Mouse (Mus musculus): ENCODE data around the gene Gm7544. TPM values are rescaled to one million over a fixed set of nuclear protein-coding genes. Genes with fewer than 3 reads are reported as not detected.
A peak's percentile ranks its signal among the peaks of the same experiment; 100 is the strongest.
"Not testable (repeated sequence)": the region's sequence is repeated elsewhere in the genome, so short reads cannot be mapped to it uniquely, and the experiment has no call there.

Gm7544 gene
- polyA plus RNA-seq (2015; fragmentation: Nextera tagmentation; extraction: Ambion mirVana): not detected in 2 replicates

DNA sequence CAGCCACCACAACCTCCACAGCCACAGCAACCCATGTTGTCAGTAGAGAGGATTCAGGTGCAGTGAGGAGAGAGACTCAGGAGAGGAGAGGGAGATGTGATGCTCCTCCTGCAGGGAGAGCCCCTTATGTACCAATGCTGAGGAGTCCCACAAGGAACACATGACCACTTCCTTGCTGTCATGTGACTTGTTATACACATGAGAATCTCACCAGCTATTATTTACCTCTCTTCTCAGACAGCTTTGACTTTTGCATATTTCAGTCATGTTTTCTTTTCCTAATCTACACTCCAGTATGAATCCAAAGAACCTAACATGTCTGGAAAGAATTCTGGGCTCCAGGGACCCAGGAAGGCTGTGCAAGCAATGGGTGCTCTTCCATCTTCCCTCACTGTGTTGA lies at the start of gene Gm7544:
Gene Gm7544 (minus strand): TSS at position 101 of the 400 bp plus-strand sequence.
- H3K4me1 ChIP-seq (replicated peaks; ENCODE audit: control insufficient read depth, insufficient read depth); H3K9ac ChIP-seq (ENCODE audit: low read length); H3K4me3 ChIP-seq (ENCODE audit: low read depth, low read length); DNase-seq (ENCODE audit: low spot score); H3K4me2 ChIP-seq (replicated peaks; ENCODE audit: low read depth); H3K27me3 ChIP-seq (ENCODE audit: control insufficient read depth, insufficient read depth, low read length); H3K9me3 ChIP-seq (ENCODE audit: control insufficient read depth, low read length); H3K27ac ChIP-seq (replicated peaks); H3K36me3 ChIP-seq (ENCODE audit: control insufficient read depth, insufficient read depth, low read length); ATAC-seq (ENCODE audit: low FRiP score, low TSS enrichment): not testable (repeated sequence)

DNA sequence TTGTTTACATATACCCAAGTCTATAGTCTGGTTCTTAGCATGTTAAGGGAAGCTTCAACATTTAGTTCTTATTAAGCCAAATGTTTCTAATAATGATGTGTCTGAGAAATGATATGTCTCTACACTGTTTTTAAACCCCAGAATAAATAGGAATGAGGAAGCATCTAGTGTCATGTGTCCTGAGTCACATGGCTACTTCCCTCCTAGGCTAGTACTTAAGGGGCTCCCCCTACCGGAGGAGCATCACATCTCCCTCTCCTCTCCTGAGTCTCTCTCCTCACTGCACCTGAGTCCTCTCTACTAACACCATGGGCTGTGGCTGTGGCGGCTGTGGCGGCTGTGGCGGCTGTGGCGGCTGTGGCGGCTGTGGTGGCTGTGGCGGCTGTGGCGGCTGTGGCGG lies 44.5 kb upstream of the Gm7544 start, which contains the start of gene Gm47959:
Gene Gm47959 (plus strand): TSS at position 243 of the 400 bp plus-strand sequence.
- H3K4me3 ChIP-seq (ENCODE audit: low read depth, low read length); H3K27ac ChIP-seq (replicated peaks); H3K36me3 ChIP-seq (ENCODE audit: control insufficient read depth, insufficient read depth, low read length); H3K9ac ChIP-seq (ENCODE audit: low read length); DNase-seq (ENCODE audit: low spot score); H3K27me3 ChIP-seq (ENCODE audit: control insufficient read depth, insufficient read depth, low read length); H3K4me1 ChIP-seq (replicated peaks; ENCODE audit: control insufficient read depth, insufficient read depth); ATAC-seq (ENCODE audit: low FRiP score, low TSS enrichment); H3K4me2 ChIP-seq (replicated peaks; ENCODE audit: low read depth); H3K9me3 ChIP-seq (ENCODE audit: control insufficient read depth, low read length): not testable (repeated sequence)
- WGBS: 92% methylated on average over 8 of the region's 9 CpGs

DNA sequence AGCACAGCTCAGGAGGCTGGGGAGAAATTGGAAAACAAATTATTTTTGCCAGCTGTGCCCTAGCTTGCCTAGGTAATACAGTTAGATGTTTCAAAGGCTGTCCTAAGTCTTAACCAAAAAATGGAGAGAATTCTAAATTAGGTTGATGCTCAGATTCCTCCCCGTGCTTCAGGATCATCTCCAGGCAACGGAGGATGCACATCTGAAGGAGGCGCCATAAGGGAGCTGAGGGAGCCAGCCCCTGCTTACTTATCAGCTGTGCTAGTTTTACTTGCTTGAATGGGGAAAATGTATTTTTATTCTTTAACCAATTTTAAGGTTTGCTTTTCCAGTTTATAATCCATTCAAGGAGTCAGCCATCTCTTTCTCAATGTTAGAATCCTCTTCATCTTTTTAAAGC lies 38.1 kb upstream of the Gm7544 start:
- no peaks in the 10 kb centered on the region for H3K9me3 ChIP-seq (ENCODE audit: control insufficient read depth, low read length)
- H3K4me2 ChIP-seq (replicated peaks; ENCODE audit: low read depth): no peak overlapping the region
- TF ChIP-seq EP300 (optimal IDR thresholded peaks at IDR 0.05): no peak
- TF ChIP-seq CTCF (IDR thresholded peaks at IDR 0.05; ENCODE audit: low read depth): no peak
- DNase-seq (ENCODE audit: low spot score): no peak
- no peak overlapping the region for H3K27ac ChIP-seq (replicated peaks)
- 76% methylated on average over 3 of the region's 3 CpGs for WGBS
- H3K4me1 ChIP-seq (replicated peaks; ENCODE audit: control insufficient read depth, insufficient read depth): no peaks in the 10 kb centered on the region
- no peaks in the 10 kb centered on the region for H3K27me3 ChIP-seq (ENCODE audit: control insufficient read depth, insufficient read depth, low read length)
- H3K9ac ChIP-seq (ENCODE audit: low read length): no peak overlapping the region
- no peaks in the 10 kb centered on the region for H3K36me3 ChIP-seq (ENCODE audit: control insufficient read depth, insufficient read depth, low read length)
- ATAC-seq (ENCODE audit: low FRiP score, low TSS enrichment): no peak
- no peak overlapping the region for H3K4me3 ChIP-seq (ENCODE audit: low read depth, low read length)

DNA sequence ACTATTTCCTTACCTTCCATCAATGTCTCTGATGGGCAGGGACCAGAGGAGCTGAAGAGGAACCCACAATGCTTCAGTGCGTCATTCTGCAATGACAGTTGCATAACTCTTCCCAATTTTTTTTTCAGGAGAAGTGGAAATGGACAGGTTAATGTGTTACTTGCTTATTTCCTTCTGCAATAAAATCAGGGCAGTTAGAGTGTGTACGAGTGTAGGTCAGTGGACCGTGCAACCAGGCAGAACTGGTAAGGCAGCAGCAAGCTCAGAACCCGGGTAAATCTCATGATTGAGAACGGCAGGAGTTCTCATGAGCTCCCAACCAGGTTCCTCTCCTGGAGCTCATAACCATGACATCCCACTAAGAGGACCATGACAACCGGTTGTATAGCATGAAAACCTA lies 36.3 kb upstream of the Gm7544 start:
- Histone ChIP-seq H3K27ac (replicated peaks) (no peak overlapping the region), H3K27me3 (ENCODE audit: control insufficient read depth, insufficient read depth, low read length) (no peaks in the 10 kb centered on the region), H3K4me1 (replicated peaks; ENCODE audit: control insufficient read depth, insufficient read depth) (no peaks in the 10 kb centered on the region), H3K4me3 (ENCODE audit: low read depth, low read length) (no peak overlapping the region), H3K36me3 (ENCODE audit: control insufficient read depth, insufficient read depth, low read length) (no peaks in the 10 kb centered on the region), H3K9ac (ENCODE audit: low read length) (no peak overlapping the region), H3K4me2 (replicated peaks; ENCODE audit: low read depth) (no peak overlapping the region), H3K9me3 (ENCODE audit: control insufficient read depth, low read length) (no peaks in the 10 kb centered on the region)
- no peak for DNase-seq (ENCODE audit: low spot score)
- no peak for ATAC-seq (ENCODE audit: low FRiP score, low TSS enrichment)
- TF ChIP-seq EP300 (optimal IDR thresholded peaks at IDR 0.05): no peak
- no peak for TF ChIP-seq CTCF (IDR thresholded peaks at IDR 0.05; ENCODE audit: low read depth)
- WGBS: 86% methylated on average over 6 of the region's 6 CpGs

DNA sequence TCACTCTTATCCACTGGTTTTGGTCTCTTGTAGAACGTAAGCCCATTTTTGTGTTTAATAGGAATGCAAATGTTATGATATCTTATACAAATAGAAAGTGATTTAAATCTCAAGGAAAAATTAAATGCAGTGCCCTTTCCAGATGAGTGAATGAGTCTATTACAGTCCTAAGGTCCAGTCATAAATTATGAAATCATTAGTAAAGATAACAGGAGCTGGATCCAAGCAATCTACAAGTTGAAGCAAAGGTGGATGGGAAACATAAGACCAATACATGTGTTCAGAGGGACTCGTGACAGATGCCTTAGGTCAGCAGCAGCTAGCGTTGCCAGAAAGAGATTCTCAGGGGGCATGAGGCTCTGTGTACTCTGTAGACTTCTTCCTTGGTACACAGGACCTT lies 35.8 kb upstream of the Gm7544 start:
- Histone ChIP-seq H3K4me1 (replicated peaks; ENCODE audit: control insufficient read depth, insufficient read depth) (no peaks in the 10 kb centered on the region), H3K27ac (replicated peaks) (no peak overlapping the region), H3K9me3 (ENCODE audit: control insufficient read depth, low read length) (no peaks in the 10 kb centered on the region), H3K4me3 (ENCODE audit: low read depth, low read length) (no peak overlapping the region), H3K36me3 (ENCODE audit: control insufficient read depth, insufficient read depth, low read length) (no peaks in the 10 kb centered on the region), H3K27me3 (ENCODE audit: control insufficient read depth, insufficient read depth, low read length) (no peaks in the 10 kb centered on the region), H3K9ac (ENCODE audit: low read length) (no peak overlapping the region), H3K4me2 (replicated peaks; ENCODE audit: low read depth) (no peak overlapping the region)
- 68% methylated on average over 3 of the region's 3 CpGs for WGBS
- ATAC-seq (ENCODE audit: low FRiP score, low TSS enrichment) (no peak), DNase-seq (ENCODE audit: low spot score) (no peak)
- TF ChIP-seq EP300 (optimal IDR thresholded peaks at IDR 0.05) (no peak), CTCF (IDR thresholded peaks at IDR 0.05; ENCODE audit: low read depth) (no peak)

DNA sequence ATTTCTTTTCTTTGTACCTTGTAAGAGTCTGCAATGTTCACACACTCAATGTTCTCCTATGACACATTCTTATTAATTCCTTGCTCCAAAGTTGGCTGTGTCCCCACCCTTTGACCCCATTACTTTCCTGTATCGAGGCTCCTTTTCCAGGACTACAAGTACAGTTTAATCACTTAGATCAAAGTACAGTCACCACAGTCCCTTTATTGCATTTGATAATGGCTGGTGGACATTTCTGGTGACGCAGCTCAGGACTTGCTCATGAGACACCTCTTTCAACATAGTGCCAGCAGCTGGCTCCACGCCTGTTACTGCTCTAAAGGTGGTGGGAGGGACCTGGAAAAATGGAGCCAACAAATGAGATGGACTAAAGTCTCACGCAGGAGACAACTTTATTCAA lies 35.2 kb upstream of the Gm7544 start:
- Histone ChIP-seq H3K9ac (ENCODE audit: low read length) (no peak overlapping the region), H3K27ac (replicated peaks) (no peak overlapping the region), H3K4me1 (replicated peaks; ENCODE audit: control insufficient read depth, insufficient read depth) (no peaks in the 10 kb centered on the region), H3K4me3 (ENCODE audit: low read depth, low read length) (no peak overlapping the region), H3K36me3 (ENCODE audit: control insufficient read depth, insufficient read depth, low read length) (no peaks in the 10 kb centered on the region), H3K9me3 (ENCODE audit: control insufficient read depth, low read length) (no peaks in the 10 kb centered on the region), H3K4me2 (replicated peaks; ENCODE audit: low read depth) (no peak overlapping the region), H3K27me3 (ENCODE audit: control insufficient read depth, insufficient read depth, low read length) (no peaks in the 10 kb centered on the region)
- ATAC-seq (ENCODE audit: low FRiP score, low TSS enrichment) (peak; percentile 86), DNase-seq (ENCODE audit: low spot score) (peak; percentile 38)
- WGBS: 48% methylated on average over 4 of the region's 4 CpGs
- TF ChIP-seq EP300 (optimal IDR thresholded peaks at IDR 0.05) (no peak), CTCF (IDR thresholded peaks at IDR 0.05; ENCODE audit: low read depth) (no peak)
